Mouse (Mus musculus) myocyte (in vitro differentiated cells): Measurements from ENCODE around the gene Selenoo. TPM values are rescaled to one million over a fixed set of nuclear protein-coding genes. Genes with fewer than 3 reads are reported as not detected.

ENCODE experiments used
- H3K27me3 ChIP-seq: one replicate; pipeline ENCODE4 v1.6.1; 2011; ENCODE audit not compliant: control insufficient read depth, insufficient read depth, insufficient read length
- H3K36me3 ChIP-seq: one replicate; pipeline ENCODE4 v1.6.1; 2011; ENCODE audit not compliant: control insufficient read depth, insufficient read depth
- H3K4me2 ChIP-seq: one replicate; pipeline ENCODE4 v1.6.1; 2011; ENCODE audit warnings: low read depth, control low read depth
- H3K4me3 ChIP-seq: one replicate; pipeline ENCODE4 v1.5.1; 2011; ENCODE audit warnings: mild to moderate bottlenecking, control low read depth, moderate library complexity
- H3K79me2 ChIP-seq: one replicate; pipeline ENCODE4 v1.6.1; 2011; ENCODE audit not compliant: control insufficient read depth, insufficient read depth
- H3ac ChIP-seq: one replicate; pipeline ENCODE4 v1.6.1; 2011; ENCODE audit not compliant: control insufficient read depth, insufficient read length
- CEBPB ChIP-seq: IDR thresholded peaks from 2 replicates; pipeline ENCODE4 v1.6.1; 2011; ENCODE audit warnings: mild to moderate bottlenecking, moderate library complexity; ENCODE audit not compliant: poor library complexity, insufficient read depth, severe bottlenecking
- E2F4 ChIP-seq: IDR thresholded peaks from one replicate; pipeline ENCODE4 v1.6.1; 2011; ENCODE audit warnings: mild to moderate bottlenecking, control low read depth, moderate library complexity; ENCODE audit not compliant: insufficient read depth
- MAX ChIP-seq: IDR thresholded peaks from one replicate; pipeline ENCODE4 v1.6.1; 2011; ENCODE audit warnings: low read depth, mild to moderate bottlenecking, control low read depth
- MYOD1 ChIP-seq, 3 experiments: IDR thresholded peaks; one replicate each; pipeline ENCODE4 v1.6.1; 2011; ENCODE audit warnings: control low read depth in 2 of 3, low read depth in 2 of 3, mild to moderate bottlenecking in 2 of 3, moderate library complexity in 1 of 3; ENCODE audit not compliant: insufficient read length in 2 of 3, control insufficient read depth in 1 of 3
- MYOG ChIP-seq, 3 experiments: IDR thresholded peaks; one replicate each; pipeline ENCODE4 v1.6.1; 2011; ENCODE audit warnings: control low read depth in 2 of 3, low read depth in 2 of 3, mild to moderate bottlenecking in 2 of 3; ENCODE audit not compliant: insufficient read length in 2 of 3, control insufficient read depth in 1 of 3, insufficient read depth in 1 of 3
- POLR2A ChIP-seq: IDR thresholded peaks from one replicate; pipeline ENCODE4 v1.6.1; 2011; ENCODE audit warnings: low read depth, mild to moderate bottlenecking, control low read depth, moderate library complexity; ENCODE audit not compliant: insufficient read length
- POLR2AphosphoS2 ChIP-seq: IDR thresholded peaks from one replicate; pipeline ENCODE4 v1.6.1; 2011; ENCODE audit warnings: low read depth, control low read depth; ENCODE audit not compliant: insufficient read length
- REST ChIP-seq: IDR thresholded peaks from one replicate; pipeline ENCODE4 v1.6.1; 2011; ENCODE audit warnings: mild to moderate bottlenecking, control low read depth, moderate library complexity; ENCODE audit not compliant: insufficient read depth, insufficient read length
- SRF ChIP-seq: IDR thresholded peaks from one replicate; pipeline ENCODE4 v1.6.1; 2011; ENCODE audit warnings: low read depth; ENCODE audit not compliant: control insufficient read depth, insufficient read length
- TCF12 ChIP-seq: IDR thresholded peaks from one replicate; pipeline ENCODE4 v1.6.1; 2011; ENCODE audit warnings: mild to moderate bottlenecking, control low read depth; ENCODE audit not compliant: poor library complexity, insufficient read depth, severe bottlenecking
- TCF3 ChIP-seq: IDR thresholded peaks from one replicate; pipeline ENCODE4 v1.6.1; 2011; ENCODE audit warnings: low read depth, control low read depth; ENCODE audit not compliant: insufficient read length
- USF1 ChIP-seq: IDR thresholded peaks from one replicate; pipeline ENCODE4 v1.6.1; 2011; ENCODE audit warnings: low read depth, mild to moderate bottlenecking, control low read depth, moderate library complexity
- polyA plus RNA-seq: library from polyadenylated mRNA; unstranded; fragments of >200 nt; fragmentation: generic; extraction: Trizol; gene quantifications from one replicate; pipeline ENCODE4 v1.2.1, GENCODE M21; 2012; ENCODE audit warnings: missing spikeins

The Selenoo gene
- polyA plus RNA-seq, 1 experiment = 23.8 TPM

DNA sequence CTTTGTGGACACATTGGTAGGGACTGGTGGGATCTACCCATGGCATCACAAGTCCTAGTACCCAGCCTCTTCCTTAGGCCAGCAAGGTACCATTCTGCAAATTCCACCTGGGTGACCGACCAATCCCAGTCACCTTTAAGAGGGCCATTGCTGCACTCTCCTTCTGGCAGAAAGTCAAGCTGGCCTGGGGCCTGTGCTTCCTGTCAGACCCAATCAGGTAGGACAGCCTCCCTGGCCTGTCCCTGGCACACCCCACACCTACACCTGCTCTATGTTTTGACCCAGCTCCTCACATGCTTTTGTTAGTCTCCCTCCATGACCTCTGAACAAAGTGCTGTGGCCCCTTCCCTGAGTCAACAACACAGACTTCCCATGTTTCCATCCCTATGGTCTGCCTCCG, 4.1 kb upstream of the Selenoo start:
- no peak overlapping the region for H3K4me2 ChIP-seq
- H3K79me2 ChIP-seq = peaks cover 10% of the 10 kb centered on the region
- H3K27me3 ChIP-seq = no peaks in the 10 kb centered on the region
- H3K36me3 ChIP-seq = peaks cover 30% of the 10 kb centered on the region
- H3K4me3 ChIP-seq = no peak overlapping the region
- TF ChIP-seq POLR2AphosphoS2 = no peak
- TF ChIP-seq TCF3 = no peak
- TF ChIP-seq POLR2A = no peak
- TF ChIP-seq TCF12 = no peak
- TF ChIP-seq MAX = no peak
- TF ChIP-seq MYOG (IDR thresholded peaks at IDR 0.05; ENCODE audit: control insufficient read depth in 1 of 3, insufficient read depth in 1 of 3, insufficient read length in 2 of 3, low read depth in 2 of 3) = no peak
- no peak for TF ChIP-seq CEBPB
- TF ChIP-seq E2F4 = no peak
- no peak for TF ChIP-seq REST
- TF ChIP-seq MYOD1 (IDR thresholded peaks at IDR 0.05; ENCODE audit: control insufficient read depth in 1 of 3, insufficient read length in 2 of 3, low read depth in 2 of 3) = no peak
- no peak for TF ChIP-seq USF1
- TF ChIP-seq SRF = no peak
- no peak overlapping the region for H3ac ChIP-seq

GRCm38 (mm10) chr15:89089248-89090051, 566 bp downstream of the Selenoo start:
- H3K36me3 ChIP-seq = peaks cover 23% of the 10 kb centered on the region
- no peaks in the 10 kb centered on the region for H3K27me3 ChIP-seq
- peak overlapping the region; percentile 86 for H3ac ChIP-seq
- peaks cover 8% of the 10 kb centered on the region for H3K79me2 ChIP-seq
- peak overlapping the region; percentile 43 for H3K4me3 ChIP-seq
- peak overlapping the region; percentile 99 for H3K4me2 ChIP-seq
- TF ChIP-seq POLR2AphosphoS2 (peak; percentile 35), USF1 (no peak), REST (no peak), CEBPB (no peak)

DNA sequence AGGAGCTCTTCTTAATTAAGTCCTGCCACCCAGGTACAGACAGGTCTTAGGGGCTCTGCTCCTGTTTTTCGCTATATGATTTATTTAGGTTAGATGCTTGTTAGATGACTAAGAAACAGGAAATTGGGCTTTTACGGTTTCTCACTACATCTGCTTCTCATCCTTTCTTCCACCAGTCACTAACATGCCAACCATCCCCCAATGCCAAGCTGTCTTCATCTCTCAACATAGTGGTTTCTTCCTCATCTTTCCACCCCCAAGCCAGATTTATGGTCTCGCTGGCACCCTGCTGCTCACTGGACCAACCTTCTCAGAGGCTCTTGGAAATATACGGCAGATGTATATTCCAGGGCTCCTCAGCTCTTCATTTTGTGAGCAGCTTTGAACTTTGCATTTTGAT, 1.8 kb downstream of the Selenoo start:
- Histone ChIP-seq H3K27me3 (no peaks in the 10 kb centered on the region), H3K4me2 (peak overlapping the region; percentile 99), H3K79me2 (peaks cover 8% of the 10 kb centered on the region), H3K36me3 (peaks cover 27% of the 10 kb centered on the region), H3K4me3 (peak overlapping the region; percentile 43), H3ac (no peak overlapping the region)
- TF ChIP-seq TCF3 (no peak), TCF12 (no peak), MYOG (IDR thresholded peaks at IDR 0.05; ENCODE audit: control insufficient read depth in 1 of 3, insufficient read depth in 1 of 3, insufficient read length in 2 of 3, low read depth in 2 of 3) (no peak), MYOD1 (IDR thresholded peaks at IDR 0.05; ENCODE audit: control insufficient read depth in 1 of 3, insufficient read length in 2 of 3, low read depth in 2 of 3) (no peak), CEBPB (no peak), POLR2AphosphoS2 (no peak)

DNA sequence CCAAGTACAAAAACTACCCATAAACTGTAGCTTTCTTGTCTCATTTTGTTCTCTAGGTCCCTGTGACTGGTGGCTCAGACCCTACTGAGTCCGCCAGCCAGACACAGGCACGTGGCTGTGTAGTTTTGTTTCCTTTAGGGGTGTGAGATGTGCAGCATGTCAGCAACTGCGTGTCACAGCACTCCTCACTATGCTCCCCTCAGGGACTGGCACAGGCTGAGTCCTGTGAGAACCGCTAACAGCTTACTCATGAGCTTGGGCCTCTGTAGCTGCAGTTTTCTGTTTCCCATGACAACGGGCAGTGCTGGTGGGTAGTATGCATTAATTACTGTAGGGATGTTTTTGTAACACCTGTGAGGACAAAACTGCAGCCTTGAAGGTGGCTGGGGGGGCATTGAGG, 3.3 kb downstream of the Selenoo start:
- H3ac ChIP-seq = no peak overlapping the region
- H3K36me3 ChIP-seq = peaks cover 42% of the 10 kb centered on the region
- no peak overlapping the region for H3K4me3 ChIP-seq
- TF ChIP-seq SRF (no peak), USF1 (no peak), POLR2A (peak; percentile 4), CEBPB (no peak), MAX (no peak), POLR2AphosphoS2 (peak; percentile 72), E2F4 (no peak)
- H3K27me3 ChIP-seq = no peaks in the 10 kb centered on the region
- H3K4me2 ChIP-seq = no peak overlapping the region
- peaks cover 8% of the 10 kb centered on the region for H3K79me2 ChIP-seq

GRCm38 (mm10) chr15:89097450-89097849, 8.6 kb downstream of the Selenoo start:
- peaks cover 81% of the 10 kb centered on the region for H3K36me3 ChIP-seq
- H3K27me3 ChIP-seq = no peaks in the 10 kb centered on the region
- H3ac ChIP-seq = no peak overlapping the region
- TF ChIP-seq CEBPB = no peak
- no peak overlapping the region for H3K4me3 ChIP-seq
- H3K4me2 ChIP-seq = no peak overlapping the region
- no peaks in the 10 kb centered on the region for H3K79me2 ChIP-seq
